Mouse (Mus musculus) limb, embryonic 14.5 days (tissue): ENCODE data around the gene Gde1. TPM values are rescaled to one million over a fixed set of nuclear protein-coding genes. Genes with fewer than 3 reads are reported as not detected.

ENCODE experiments used
- ATAC-seq: fragments of 200-750 bp; cut with Nextera tagmentation; 2 replicates; pipeline ENCODE4 v1.8.0; 2017; ENCODE audit warnings: low read depth, moderate number of reproducible peaks, moderate TSS enrichment; ENCODE audit not compliant: low FRiP score
- DNase-seq: peaks from one replicate; pipeline ENCODE4 v3.0.0-alpha.2; 2015; ENCODE audit warnings: low spot score
- H3K27ac ChIP-seq: fragments of 300-500 bp; sonication (generic); replicated peaks from 2 replicates; pipeline ENCODE4 v1.5.1; 2014; ENCODE audit warnings: low read depth, mild to moderate bottlenecking, low read length, moderate library complexity, mixed read lengths
- H3K27me3 ChIP-seq: fragments of 300-500 bp; sonication (generic); 2 replicates; pipeline ENCODE4 v1.6.1; 2014; ENCODE audit warnings: low read length, mixed read lengths; ENCODE audit not compliant: control insufficient read depth, insufficient read depth
- H3K36me3 ChIP-seq: fragments of 300-500 bp; sonication (generic); 2 replicates; pipeline ENCODE4 v1.6.1; 2014; ENCODE audit warnings: mild to moderate bottlenecking, low read length, moderate library complexity, mixed read lengths; ENCODE audit not compliant: control insufficient read depth, insufficient read depth
- H3K4me1 ChIP-seq: fragments of 300-500 bp; sonication (generic); 2 replicates; pipeline ENCODE4 v1.6.1; 2014; ENCODE audit warnings: antibody characterized with exemption, low read length, mixed read lengths; ENCODE audit not compliant: control insufficient read depth, insufficient read depth
- H3K4me2 ChIP-seq: fragments of 300-500 bp; sonication (generic); replicated peaks from 2 replicates; pipeline ENCODE4 v1.6.1; 2014; ENCODE audit warnings: low read depth, mild to moderate bottlenecking, low read length, moderate library complexity; ENCODE audit not compliant: severe bottlenecking
- H3K4me3 ChIP-seq: fragments of 300-500 bp; sonication (generic); replicated peaks from 2 replicates; pipeline ENCODE4 v1.5.1; 2014; ENCODE audit warnings: low read length
- H3K9ac ChIP-seq: fragments of 300-500 bp; sonication (generic); 2 replicates; pipeline ENCODE4 v1.6.1; 2014; ENCODE audit warnings: mild to moderate bottlenecking, low read depth, low read length, moderate library complexity; ENCODE audit not compliant: severe bottlenecking
- H3K9me3 ChIP-seq: fragments of 300-500 bp; sonication (generic); 2 replicates; pipeline ENCODE4 v1.6.1; 2016; ENCODE audit warnings: low read length; ENCODE audit not compliant: control insufficient read depth
- POLR2A ChIP-seq: fragments of 200-500 bp; IDR thresholded peaks from 2 replicates; pipeline ENCODE4 v1.8.0; 2012; ENCODE audit warnings: inconsistent platforms, mild to moderate bottlenecking, moderate library complexity, borderline replicate concordance; ENCODE audit not compliant: insufficient read depth, insufficient read length; ENCODE audit errors: extremely low read depth
- WGBS: fragments of 180-500 bp; shearing (Covaris S2); extraction: QIAGEN DNeasy Blood & Tissue Kit; methylation state at CpG from one replicate; pipeline ENCODE4 v1.1.7; 2014; 5-methylcytosine and 5-hydroxymethylcytosine counted together
- polyA plus RNA-seq, 2 experiments: library from polyadenylated mRNA; depleted of rRNA in 1 of 2; stranded (reverse) in 1 of 2; unstranded in 1 of 2; fragments of >200 nt; fragmentation: Nextera tagmentation in 1 of 2; extraction: Ambion mirVana in 1 of 2; gene quantifications; 2 replicates each; pipeline versions ENCODE4 v1.2.1 to v1.2.3; 2012 to 2014

Gene Gde1
- polyA plus RNA-seq (2012; rRNA removed) (72.4 and 153 TPM in 2 replicates), polyA plus RNA-seq (2014; fragmentation: Nextera tagmentation; extraction: Ambion mirVana) (81.3 and 89.9 TPM in 2 replicates)

GRCm38 (mm10) chr7:118705101-118705961 lies at the start of gene Gde1:
Gde1 (minus strand) TSS chr7:118705778.
- peak within 1 kb of the TSS; percentile 85 for H3K9ac ChIP-seq
- peak; percentile 71; the same call in 1 of the 2 replicates for TF ChIP-seq POLR2A
- peak within 1 kb of the TSS; percentile 87 for H3K4me3 ChIP-seq
- peak; percentile 97 for ATAC-seq
- peak; percentile 90 for DNase-seq
- WGBS, result 0% methylated on average over 48 of the region's 66 CpGs
- H3K9me3 ChIP-seq, result no peaks in the 10 kb centered on the region
- H3K36me3 ChIP-seq, result peaks cover 6% of the 10 kb centered on the region; the same call in 1 of the 2 replicates
- peak within 1 kb of the TSS; percentile 80 for H3K4me2 ChIP-seq
- H3K4me1 ChIP-seq, result 0 out of 2 replicates have a peak, but pooled peaks cover 3% of the 10 kb centered on the region
- H3K27me3 ChIP-seq, result no peaks in the 10 kb centered on the region
- H3K27ac ChIP-seq, result peak within 1 kb of the TSS; percentile 61; the same call in 1 of the 2 replicates

- no peak for DNase-seq
These were observed 46.0 kb upstream of the Gde1 start for GRCm38 (mm10) chr7:118751625-118752024.

GRCm38 (mm10) chr7:118749706-118750105 lies 44.1 kb upstream of the Gde1 start:
- Histone ChIP-seq H3K4me1 (no peaks in the 10 kb centered on the region), H3K27me3 (no peaks in the 10 kb centered on the region), H3K4me3 (no peak overlapping the region), H3K9me3 (no peaks in the 10 kb centered on the region), H3K9ac (no peak overlapping the region), H3K36me3 (peaks cover 85% of the 10 kb centered on the region), H3K27ac (no peak overlapping the region), H3K4me2 (no peak overlapping the region)
- no peak for TF ChIP-seq POLR2A
- no peak for DNase-seq
- no peak for ATAC-seq
- WGBS, result 91% methylated on average over 8 of the region's 8 CpGs

More at GRCm38 (mm10) chr7:118751625-118752024, 46.0 kb upstream of the Gde1 start:
- H3K4me3 ChIP-seq, result no peak overlapping the region
- no peaks in the 10 kb centered on the region for H3K27me3 ChIP-seq
- peaks cover 82% of the 10 kb centered on the region for H3K36me3 ChIP-seq
- no peak for ATAC-seq
- no peaks in the 10 kb centered on the region for H3K9me3 ChIP-seq
- no peak for TF ChIP-seq POLR2A
- H3K27ac ChIP-seq, result no peak overlapping the region
- WGBS, result 88% methylated on average over 7 of the region's 7 CpGs
- H3K4me2 ChIP-seq, result no peak overlapping the region
- H3K9ac ChIP-seq, result no peak overlapping the region
- H3K4me1 ChIP-seq, result no peaks in the 10 kb centered on the region

- no peak for TF ChIP-seq POLR2A
These were observed 42.5 kb upstream of the Gde1 start for GRCm38 (mm10) chr7:118747891-118748672.

GRCm38 (mm10) chr7:118744766-118745165 lies 39.2 kb upstream of the Gde1 start:
- Histone ChIP-seq H3K9ac (no peak overlapping the region), H3K9me3 (no peaks in the 10 kb centered on the region), H3K4me3 (no peak overlapping the region), H3K36me3 (peaks cover 53% of the 10 kb centered on the region), H3K27ac (no peak overlapping the region), H3K4me1 (peaks cover 9% of the 10 kb centered on the region; the same call in 1 of the 2 replicates), H3K27me3 (no peaks in the 10 kb centered on the region), H3K4me2 (no peak overlapping the region)
- DNase-seq (no peak), ATAC-seq (no peak)
- TF ChIP-seq POLR2A, result no peak
- WGBS, result 91% methylated on average over 5 of the region's 5 CpGs

More at GRCm38 (mm10) chr7:118747891-118748672, 42.5 kb upstream of the Gde1 start:
- Histone ChIP-seq H3K27ac (no peak overlapping the region), H3K9me3 (no peaks in the 10 kb centered on the region), H3K4me1 (no peaks in the 10 kb centered on the region), H3K4me3 (no peak overlapping the region), H3K36me3 (peaks cover 81% of the 10 kb centered on the region), H3K27me3 (no peaks in the 10 kb centered on the region), H3K4me2 (no peak overlapping the region), H3K9ac (no peak overlapping the region)
- 90% methylated on average over 12 of the region's 12 CpGs for WGBS
- no peak for DNase-seq
- no peak for ATAC-seq
